Mouse (Mus musculus) fat pad, adult 2 months (tissue): ENCODE measurements around the gene Ccnd1.

Experiments
- DNase-seq: peaks from one replicate; pipeline ENCODE4 v3.0.0-alpha.2; 2011; ENCODE audit warnings: low read depth, low spot score; ENCODE audit errors: extremely low read depth

Ccnd1 gene

DNA sequence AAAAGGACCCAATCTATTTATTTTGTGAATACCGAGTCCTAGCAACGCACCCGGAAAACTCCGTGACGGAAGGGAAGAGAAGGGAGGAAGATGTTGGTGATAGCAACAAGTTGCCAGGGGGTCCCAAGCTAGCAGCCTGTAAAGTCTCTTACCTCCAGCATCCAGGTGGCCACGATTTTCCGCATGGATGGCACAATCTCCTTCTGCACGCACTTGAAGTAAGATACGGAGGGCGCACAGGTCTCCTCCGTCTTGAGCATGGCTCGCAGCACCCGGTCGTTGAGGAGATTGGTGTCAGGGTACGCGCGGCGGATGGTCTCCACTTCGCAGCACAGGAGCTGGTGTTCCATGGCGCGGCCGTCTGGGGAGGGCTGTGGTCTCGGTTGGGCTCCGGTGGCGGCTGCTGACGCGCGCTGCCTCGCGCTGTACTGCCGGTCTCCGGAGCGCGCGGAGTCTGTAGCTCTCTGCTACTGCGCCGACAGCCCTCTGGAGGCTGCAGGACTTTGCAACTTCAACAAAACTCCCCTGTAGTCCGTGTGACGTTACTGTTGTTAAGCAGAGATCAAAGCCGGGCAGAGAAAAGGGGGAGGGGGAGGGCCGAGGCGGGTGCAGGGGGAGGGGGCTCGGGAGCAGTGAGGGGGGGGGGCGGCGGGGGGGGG, at the start of gene Ccnd1:
Gene Ccnd1 (minus strand): TSS at position 582 of the 659 bp plus-strand sequence.
- no peak for DNase-seq

DNA sequence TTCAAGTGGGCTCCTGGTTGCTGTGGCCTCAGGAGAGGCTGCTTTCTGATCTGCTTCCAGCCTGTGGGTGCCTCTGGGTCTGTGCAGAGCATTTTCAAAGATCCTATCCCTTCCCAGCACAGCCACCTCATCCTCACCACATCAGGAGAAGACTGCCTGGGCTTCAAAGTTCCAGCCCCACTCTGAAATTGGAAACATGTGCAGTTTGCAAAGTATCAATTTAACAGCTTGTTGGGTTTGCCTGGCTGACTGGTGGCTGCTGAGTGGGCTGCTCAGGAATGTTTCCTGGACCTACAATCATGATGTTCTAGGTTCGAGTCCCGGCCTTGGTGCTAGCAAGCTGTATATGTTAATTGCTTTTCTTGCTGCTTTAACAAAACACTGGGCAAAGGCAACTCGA, 49.1 kb upstream of the Ccnd1 start:
- DNase-seq = no peak

DNA sequence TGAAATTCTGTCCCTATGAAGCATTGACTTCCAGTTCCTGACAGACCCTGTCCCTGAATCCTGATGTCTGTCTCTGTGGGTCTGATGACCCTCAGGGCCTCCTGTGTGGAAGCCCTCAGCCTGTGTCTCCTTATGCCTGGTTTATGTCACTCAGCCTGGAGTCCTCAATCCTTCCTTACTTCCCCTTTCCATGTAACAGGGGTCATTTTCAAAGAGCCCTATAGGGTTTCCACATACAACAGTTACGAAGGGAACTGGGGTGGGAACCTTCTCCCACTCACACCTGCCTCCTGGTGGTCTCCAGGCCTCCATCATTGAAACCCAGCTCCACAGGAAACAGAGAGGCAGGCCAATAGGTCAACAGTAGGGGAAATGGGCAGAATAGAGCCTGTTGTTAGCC, 45.4 kb upstream of the Ccnd1 start:
- DNase-seq = no peak

DNA sequence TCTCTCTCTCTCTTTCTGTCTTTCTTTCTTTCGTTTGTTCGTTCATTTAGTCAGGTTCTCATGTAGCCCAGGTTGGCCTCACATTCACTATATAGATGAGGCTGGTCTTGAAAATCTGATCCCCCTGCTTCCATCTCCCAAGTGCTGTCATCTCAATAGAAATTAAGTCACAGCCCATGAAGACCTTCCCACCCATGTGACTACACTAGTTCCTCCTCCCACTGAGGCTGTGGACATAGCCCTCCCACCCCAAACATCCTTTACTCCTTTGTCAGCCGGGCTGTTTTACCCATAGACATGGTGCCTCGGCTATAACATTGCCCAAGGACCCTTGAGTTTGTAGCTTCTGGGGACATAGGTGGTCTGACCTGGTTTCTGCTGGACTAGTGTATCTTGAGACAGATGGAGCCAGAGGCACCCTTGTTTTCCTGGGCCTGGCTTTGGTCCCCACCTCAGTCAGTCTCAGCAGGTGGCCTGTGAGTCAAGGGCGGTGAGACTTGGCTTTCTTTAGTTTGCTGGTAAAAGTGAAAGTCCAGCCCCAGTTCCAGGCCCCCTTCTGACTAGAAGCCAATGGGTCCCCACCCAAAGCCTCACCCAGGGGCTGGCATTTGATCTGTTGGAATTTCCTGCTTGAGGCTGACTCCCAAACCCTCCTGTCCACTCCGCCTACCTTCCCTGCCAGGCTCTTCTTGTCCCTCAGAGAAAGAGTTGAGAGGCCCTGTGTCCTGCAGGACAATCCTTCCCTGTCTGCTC, 42.8 kb upstream of the Ccnd1 start:
- DNase-seq = no peak

DNA sequence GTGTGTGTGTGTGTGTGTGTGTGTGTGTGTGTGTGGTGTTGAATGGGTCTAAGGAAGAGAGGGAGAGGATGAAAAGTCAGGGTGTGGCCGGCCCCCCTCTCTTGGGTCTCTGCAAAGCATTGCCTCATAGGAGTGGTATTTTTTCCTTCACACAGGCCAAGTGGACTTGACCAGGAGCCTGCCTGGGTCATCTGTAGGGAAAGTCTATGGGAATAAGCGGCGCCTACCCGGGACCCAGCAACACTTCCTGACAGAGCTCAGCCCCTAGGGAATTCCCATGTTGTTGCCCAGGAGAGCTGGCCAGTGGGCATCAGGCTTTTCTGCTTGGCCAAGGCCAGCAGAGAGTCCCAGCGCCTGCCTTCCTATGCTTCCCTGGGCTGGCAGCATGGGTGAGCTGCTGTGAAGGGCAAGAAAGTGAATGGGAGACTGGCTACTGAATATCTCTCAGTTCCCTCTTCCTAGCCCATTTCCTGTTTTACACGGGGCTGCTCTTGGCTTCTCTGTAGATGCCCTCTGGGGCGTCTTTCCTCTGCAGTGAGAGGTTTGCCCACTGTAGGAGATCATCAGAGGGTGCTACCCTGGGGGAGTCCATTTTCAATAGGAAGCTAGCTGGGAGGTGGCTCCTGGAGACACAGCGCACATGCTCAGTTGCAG, 41.8 kb upstream of the Ccnd1 start:
- DNase-seq = no peak

DNA sequence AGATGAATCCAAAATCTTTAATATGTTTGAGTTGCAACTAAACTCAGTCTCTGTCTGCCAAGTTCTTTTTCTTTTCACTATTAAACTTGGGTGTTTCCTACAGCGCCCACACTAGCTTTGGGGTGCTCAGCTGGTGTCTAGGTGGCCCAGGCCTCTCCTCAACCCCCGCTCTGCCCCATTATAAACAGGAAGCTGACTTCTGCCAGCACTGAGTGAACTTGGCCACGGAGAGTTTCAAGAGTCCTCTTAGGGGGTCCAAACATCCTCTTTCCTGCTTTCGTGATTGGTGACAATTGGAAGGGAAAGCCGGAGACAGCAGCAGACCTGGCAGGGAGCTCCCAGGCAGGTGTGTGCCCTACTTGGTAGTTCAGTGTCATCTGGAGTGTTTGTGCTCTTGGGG, 40.1 kb upstream of the Ccnd1 start:
- DNase-seq = no peak

DNA sequence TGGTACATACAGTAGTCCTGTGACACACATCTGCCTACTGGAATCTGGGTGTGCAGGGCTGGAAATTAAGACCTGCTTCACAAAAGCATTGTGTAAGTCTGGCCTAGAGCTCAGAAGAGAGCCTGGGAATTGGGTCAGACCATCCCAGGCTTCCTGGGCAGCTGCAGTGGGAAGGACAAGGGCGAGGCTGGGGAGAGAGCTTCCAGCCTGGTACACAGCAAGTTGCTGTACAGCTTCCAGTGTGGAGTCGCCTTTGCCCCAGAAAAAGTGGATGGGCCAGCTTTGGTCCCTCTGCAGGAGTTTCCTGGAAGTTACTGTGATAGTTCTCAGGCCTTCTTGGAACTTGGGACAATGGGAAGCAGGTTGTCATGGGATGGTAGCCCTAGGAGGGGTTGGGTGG, 37.4 kb upstream of the Ccnd1 start:
- no peak for DNase-seq

DNA sequence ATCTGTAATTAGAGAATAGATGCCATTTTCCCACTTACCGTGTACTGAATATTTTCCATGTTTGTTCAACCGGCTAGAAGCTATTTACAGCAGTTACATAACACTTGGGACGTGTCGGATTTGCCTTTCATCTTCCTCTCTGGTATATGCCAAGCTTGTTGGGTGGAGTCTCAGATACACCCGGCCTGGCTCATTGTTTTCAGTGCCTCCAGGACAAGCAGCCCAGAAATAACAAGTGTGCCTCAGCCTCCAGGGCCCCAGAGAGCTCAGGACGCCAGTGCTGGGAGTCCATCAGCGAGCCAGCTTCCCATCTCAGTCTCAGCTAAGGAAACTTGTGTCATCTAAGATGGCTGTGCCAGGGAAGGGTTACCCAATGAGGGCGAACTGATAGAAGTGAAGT, 33.7 kb upstream of the Ccnd1 start:
- no peak for DNase-seq

DNA sequence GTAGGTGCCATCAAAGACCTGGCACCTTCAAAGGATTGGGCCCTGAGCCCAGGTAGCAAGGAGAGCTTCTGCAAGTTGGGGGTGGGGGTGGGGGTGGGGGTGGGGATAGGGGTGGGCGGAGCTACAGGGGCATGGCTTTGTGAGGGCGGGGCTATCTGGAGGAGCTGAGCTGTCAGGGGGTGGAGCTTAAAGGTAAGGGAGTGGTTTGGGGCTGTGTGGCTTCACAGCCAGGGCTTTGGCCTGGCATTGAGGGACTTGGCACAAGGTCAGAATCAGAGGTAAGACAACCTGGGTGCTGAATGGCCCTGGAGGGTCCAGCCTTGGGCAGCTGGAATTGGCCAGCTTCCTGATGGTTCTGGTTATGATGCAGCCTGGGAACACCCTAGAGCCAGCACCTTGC, 32.0 kb upstream of the Ccnd1 start:
- no peak for DNase-seq

DNA sequence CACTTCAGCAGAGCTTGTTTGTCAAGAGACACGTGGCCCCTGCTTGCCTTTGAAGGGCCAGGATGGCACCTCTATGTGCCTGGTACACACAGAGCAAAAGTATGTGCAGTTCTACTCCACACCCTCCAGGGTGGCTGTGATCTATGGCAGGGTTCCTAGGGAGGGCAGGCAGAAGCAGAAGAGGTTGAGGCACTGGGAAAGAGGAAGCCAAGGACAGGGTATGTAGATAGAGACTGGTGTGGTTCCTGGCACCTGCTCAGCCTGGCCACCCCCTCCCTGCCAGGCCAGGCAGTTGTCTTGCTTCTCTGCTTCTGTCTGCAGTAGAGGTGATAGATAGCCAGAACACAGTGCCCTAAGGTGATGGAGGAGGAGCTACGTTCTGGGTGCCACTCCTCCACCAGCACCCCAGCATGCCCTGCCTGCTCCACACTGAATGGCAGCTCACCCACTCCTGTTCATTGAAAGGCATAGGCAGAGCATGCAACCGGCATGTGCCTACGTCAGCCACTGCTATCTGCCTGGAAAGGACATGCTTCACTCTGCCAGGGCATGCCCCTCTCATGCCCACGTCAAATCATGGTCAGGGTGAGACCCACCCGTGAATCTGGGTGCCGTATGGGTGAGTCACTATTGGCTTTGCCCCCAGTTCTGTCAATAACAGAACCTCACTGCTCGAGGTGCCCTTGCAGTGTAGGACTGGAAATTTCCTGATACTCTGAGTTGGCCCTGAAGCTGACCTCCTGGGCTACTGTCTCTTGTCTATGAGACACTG, 31.5 kb upstream of the Ccnd1 start:
- no peak for DNase-seq

DNA sequence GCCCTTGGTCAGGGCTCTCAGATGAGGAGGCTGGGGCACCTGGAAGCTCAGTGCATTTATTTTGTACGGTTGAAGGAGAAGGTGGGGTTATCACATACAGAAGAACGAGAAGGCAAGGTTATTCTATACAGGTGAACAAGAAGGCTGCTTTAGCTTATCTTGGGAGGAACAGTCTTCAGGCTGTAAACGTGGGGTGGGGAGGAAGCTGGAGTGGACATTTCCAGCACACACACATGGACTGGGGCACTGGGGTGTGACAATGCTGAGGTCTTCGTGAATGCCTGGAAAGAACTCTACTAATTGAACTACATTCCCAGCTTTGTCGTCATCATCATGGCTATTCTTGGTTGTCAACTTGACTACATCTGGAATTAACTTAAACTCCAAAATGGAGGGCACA, 26.2 kb upstream of the Ccnd1 start:
- DNase-seq = no peak

DNA sequence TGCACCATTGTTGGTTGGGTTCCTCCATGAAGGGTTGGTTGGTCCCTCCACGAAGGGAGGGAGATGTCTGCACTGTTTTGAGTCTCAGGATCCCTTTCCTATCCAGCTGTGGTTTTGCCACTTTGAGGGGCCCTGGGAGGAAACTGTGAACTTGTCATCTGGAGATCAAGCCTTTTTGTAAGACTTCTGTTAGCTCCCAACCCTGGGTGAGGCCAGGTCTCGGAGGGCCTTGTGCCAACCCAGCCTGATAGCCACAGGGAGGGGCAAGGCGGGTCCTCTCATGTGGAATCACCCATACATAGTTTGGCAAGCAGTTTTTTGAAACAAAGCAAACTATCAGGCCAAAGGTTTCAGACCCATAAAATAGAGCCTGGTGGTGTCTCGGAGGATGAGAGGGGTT, 24.6 kb upstream of the Ccnd1 start:
- DNase-seq = no peak

DNA sequence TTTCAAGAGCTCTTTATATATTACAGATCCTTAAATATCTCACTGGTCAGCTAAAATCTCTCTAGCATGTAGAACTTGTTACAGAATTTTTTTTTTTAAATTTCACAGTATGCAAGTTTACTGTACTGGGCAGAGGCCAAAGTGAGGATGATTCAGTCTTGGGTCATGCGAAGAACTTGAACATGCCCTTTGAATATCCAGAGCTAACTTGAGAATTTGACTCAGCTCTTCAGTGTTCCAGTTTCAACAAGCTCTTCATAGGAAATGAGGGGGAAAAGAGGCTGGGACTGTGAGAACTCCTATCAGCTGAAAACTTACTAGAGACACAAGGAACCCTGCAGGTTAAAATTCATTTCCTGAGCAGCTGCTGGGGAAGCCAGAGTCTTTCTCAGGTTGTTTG, 24.2 kb upstream of the Ccnd1 start:
- DNase-seq = no peak

DNA sequence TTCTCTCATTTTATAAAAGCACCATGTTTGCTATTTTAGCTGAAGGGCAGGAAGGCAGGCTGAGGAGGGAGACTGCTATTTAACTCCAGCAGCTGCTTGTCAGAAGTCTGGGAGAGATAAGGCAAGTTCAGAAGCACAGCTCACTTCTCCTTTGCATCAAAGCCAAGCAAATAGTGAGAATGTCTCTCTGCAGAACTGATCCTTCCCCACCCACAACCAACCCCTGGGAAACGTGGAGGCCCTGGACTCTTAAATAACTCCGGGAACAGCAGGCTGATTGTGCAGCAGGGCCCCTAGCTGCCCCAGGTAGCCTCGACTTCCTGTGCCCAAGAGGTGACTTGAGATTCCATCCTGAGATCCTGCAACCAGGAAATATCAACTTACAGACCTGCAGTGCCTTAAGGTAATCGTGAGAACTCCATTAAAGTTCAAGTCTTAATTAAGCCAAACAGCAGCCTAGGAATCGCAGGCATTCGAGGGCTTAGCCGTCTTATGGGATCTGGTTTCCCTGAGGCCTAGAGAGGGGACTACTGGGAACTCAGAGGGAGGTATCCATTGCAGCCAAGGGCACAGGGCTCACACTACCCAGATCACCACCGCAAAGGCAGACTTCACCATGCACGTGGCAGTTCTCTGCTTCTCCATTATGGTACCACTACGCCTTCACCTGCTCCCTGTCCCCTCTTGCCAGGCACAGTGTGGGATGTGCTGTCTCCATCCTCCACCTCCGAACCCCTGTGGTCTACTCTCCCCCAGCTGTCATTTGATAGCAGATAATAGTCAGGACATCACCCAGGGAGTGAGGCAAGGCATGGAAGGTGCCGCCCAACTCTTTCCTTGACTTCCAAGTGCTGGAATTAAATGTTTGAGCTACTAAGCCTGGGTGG, 19.0 kb upstream of the Ccnd1 start:
- DNase-seq = no peak

DNA sequence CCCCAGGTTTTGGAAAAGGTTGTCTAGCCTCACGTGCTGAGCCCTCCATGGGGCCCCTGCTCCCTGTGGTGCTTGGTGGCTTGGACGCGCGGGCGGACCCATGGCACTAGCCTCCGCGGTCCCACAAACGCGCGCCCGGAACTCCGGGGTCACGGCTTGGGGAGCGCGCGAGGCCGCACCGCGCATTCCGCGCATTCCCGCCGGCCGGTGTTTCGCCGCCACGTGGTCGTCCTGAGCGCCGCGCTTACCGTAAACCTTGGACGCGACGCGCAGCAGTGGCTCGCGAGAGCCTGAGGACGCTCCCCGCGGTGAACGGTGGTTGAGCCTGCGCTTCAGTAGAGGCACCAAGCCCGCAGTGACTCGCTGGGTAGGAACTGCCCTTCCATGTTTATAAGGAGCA, 3.5 kb upstream of the Ccnd1 start:
- DNase-seq = no peak

DNA sequence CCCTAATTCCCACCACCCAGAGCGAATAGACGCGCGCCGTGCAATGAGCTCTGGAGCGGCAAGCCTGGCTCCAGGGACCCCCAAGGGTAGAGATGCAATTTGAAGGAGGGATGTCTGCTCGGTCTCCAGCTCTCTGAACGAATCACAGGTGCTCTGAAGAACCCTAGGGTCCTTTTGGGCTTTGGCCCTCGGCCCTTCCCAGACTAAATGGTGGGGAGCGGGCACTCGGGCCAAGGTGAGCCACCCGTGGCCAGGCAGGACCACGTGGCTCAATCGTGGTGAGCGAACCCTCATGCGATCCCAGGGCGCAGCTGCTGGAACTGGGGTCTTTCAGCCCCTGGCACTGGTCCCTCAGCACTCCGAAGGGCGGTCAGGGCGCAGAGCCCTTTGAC, 3.0 kb upstream of the Ccnd1 start:
- DNase-seq = no peak

DNA sequence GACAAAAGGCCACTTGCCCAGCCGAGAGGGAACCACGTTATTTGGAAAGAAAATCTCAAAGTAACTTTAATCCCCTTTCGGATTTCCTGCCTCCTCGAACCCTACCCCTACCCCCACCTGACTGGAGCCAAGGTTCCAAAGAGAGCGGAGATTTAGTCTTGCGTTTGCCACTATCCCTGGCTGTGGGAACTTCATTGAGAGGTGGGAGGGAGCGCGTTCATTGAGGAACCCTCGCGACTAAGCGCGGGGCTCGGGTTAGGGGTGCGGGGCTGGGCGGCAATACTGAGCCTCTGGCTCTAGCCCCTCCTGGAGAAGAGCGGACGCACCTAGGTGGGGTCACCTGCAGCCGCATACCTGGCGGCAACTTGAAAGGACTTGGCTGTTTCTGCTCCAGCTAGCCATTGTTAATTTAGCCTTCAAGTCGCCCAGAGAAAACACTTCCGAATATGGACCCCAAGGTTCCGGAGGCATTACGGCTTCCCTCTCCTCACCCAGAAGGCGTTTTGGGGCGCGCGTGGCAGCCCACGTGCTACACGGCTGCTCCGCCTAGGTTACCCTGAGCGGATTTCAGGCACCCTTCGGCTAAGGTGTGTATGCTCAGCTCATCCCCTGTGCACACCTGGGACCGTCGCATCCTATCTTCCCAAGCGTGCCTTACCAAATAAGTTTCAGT, 2.5 kb upstream of the Ccnd1 start:
- no peak for DNase-seq

DNA sequence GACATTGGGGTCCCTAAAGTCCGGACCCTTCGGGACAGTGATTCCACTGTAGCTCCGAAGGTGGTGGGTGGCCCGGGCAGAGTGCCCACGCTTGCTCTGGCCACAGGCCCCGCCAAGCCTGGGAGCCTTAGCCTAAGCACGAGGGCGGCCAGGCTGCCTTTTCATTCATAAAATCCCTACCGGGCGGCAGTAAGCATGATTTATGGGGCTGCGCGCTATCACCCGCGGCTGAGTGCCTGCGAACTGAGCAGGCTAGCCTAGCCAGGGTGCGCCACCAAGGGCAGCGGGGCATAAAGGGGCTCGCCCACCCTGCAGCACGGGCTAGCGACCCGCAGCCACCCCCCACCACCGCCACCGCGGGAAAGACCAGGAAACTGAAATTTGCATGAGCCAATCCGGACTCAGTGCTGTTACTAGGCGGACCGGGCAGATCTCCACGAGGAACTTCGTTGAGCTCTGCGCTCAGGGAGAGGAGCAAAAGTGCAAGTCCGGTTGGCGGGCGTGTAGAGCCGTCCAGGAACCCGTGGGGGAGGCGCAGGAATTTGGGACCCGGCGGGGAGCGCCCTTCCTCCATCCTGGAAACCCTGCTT, 1.6 kb upstream of the Ccnd1 start:
- DNase-seq = no peak

DNA sequence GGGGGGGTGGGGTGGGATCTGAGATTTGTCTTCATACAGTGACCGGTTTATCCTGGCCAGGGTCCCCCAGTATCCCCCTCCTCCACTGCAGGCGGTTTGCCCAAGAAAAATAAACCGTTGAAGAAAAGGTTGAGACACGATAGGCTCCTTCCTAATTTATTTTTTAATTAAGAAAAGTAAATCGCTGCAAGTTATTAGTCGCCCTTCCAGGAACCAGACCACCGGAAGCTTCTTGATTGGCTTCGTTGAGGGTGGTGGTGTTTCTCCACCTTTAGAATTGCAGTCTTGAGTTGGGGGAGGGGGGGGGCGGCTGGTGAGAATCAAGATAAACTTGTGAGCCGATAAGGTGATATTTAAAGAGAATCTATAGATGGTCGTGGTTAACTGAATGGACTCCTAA, 860 bp upstream of the Ccnd1 start:
- DNase-seq = no peak
